In genomic region chr10:127209928-127210570, GRCm38 (mm10) we compare ENCODE assay signal across 8 mouse cellular contexts. TPM values are rescaled to one million over a fixed set of nuclear protein-coding genes. Genes with fewer than 3 reads are reported as not detected.
A peak's percentile ranks its signal among the peaks of the same experiment; 100 is the strongest.
DNase-seq lines count a peak whose midpoint lies in the region; ATAC-seq and TF ChIP-seq lines count a peak whose summit lies in the region.

No protein-coding gene starts in this region.

- H3K4me1 ChIP-seq in kidney, adult 2 months (ENCODE audit: control insufficient read depth, insufficient read depth, low read length), result peaks cover 8% of the 10 kb centered on the region; the same call in 1 of the 2 replicates
- peaks cover 15% of the 10 kb centered on the region for H3K4me1 ChIP-seq in hindbrain, embryonic 15.5 days (replicated peaks)
- H3K4me1 ChIP-seq in midbrain, embryonic 14.5 days (ENCODE audit: control insufficient read depth, insufficient read depth, low read length), result peaks cover 10% of the 10 kb centered on the region

- H3K27ac ChIP-seq in kidney, adult 2 months (ENCODE audit: insufficient read depth, low read depth, low read length), result peak overlapping the region; percentile 77
- H3K27ac ChIP-seq in hindbrain, embryonic 15.5 days (replicated peaks), result no peak overlapping the region
- no peak overlapping the region for H3K27ac ChIP-seq in midbrain, embryonic 14.5 days (replicated peaks; ENCODE audit: low read depth, low read length)

- peak overlapping the region; percentile 59 for H3K4me3 ChIP-seq in kidney, adult 2 months (ENCODE audit: insufficient read depth, low read depth, low read length)
- H3K4me3 ChIP-seq in hindbrain, embryonic 15.5 days, result peak overlapping the region; percentile 81
- H3K4me3 ChIP-seq in midbrain, embryonic 14.5 days (replicated peaks; ENCODE audit: low read depth, low read length), result peak overlapping the region; percentile 78; the same call in 1 of the 2 replicates

- no peak for TF ChIP-seq POLR2A in kidney, adult 2 months (IDR thresholded peaks at IDR 0.05; ENCODE audit: low read depth, low read length)

- DNase-seq in kidney, adult 2 months, result no peak
- no peak for DNase-seq in kidney, postnatal 14 days
- peak; percentile 83 for DNase-seq in brain, adult 2 months (ENCODE audit: low read depth, low spot score)
- DNase-seq in midbrain, embryonic 14.5 days, result no peak
- DNase-seq in adrenal gland, postnatal 14 days, result no peak
- DNase-seq in c-Kit-positive CD71-positive TER-119-positive erythroid progenitor cells, embryonic 14.5 days (ENCODE audit: low spot score), result no peak
- no peak for DNase-seq in layer of hippocampus, postnatal 10 days (ENCODE audit: low spot score in 2 of 2)

- H3K27me3 ChIP-seq in kidney, adult 2 months (replicated peaks; ENCODE audit: control insufficient read depth, insufficient read depth, low read length), result no peaks in the 10 kb centered on the region
- H3K27me3 ChIP-seq in hindbrain, embryonic 15.5 days, result no peaks in the 10 kb centered on the region
- H3K27me3 ChIP-seq in midbrain, embryonic 14.5 days (ENCODE audit: control insufficient read depth, insufficient read depth, low read length), result no peaks in the 10 kb centered on the region

- no peak for TF ChIP-seq CTCF in kidney, adult 2 months (conservative IDR thresholded peaks at IDR 0.05; ENCODE audit: insufficient read depth, insufficient read length, low read depth, low read length)

- H3K36me3 ChIP-seq in kidney, adult 2 months (ENCODE audit: control insufficient read depth, insufficient read depth, low read length), result no peaks in the 10 kb centered on the region
- H3K36me3 ChIP-seq in hindbrain, embryonic 15.5 days, result peaks cover 16% of the 10 kb centered on the region
- peaks cover 31% of the 10 kb centered on the region for H3K36me3 ChIP-seq in midbrain, embryonic 14.5 days (ENCODE audit: control insufficient read depth, insufficient read depth, low read length)

- no peaks in the 10 kb centered on the region for H3K9me3 ChIP-seq in hindbrain, embryonic 15.5 days
- H3K9me3 ChIP-seq in midbrain, embryonic 14.5 days (ENCODE audit: control insufficient read depth, low read length), result no peaks in the 10 kb centered on the region

- no peak for ATAC-seq in hindbrain, embryonic 15.5 days (ENCODE audit: low FRiP score, low read depth)
- ATAC-seq in midbrain, embryonic 14.5 days (ENCODE audit: low FRiP score, low TSS enrichment), result no peak

- peak overlapping the region; percentile 85; the same call in 1 of the 2 replicates for H3K9ac ChIP-seq in hindbrain, embryonic 15.5 days
- H3K9ac ChIP-seq in midbrain, embryonic 14.5 days (replicated peaks; ENCODE audit: low read length), result peak overlapping the region; percentile 76; the same call in 1 of the 2 replicates

- peak overlapping the region; percentile 93 for H3K4me2 ChIP-seq in hindbrain, embryonic 15.5 days
- peak overlapping the region; percentile 90 for H3K4me2 ChIP-seq in midbrain, embryonic 14.5 days (ENCODE audit: low read length)

- 72% methylated on average over 13 of the region's 13 CpGs for WGBS in kidney, adult 2 months
- 88% methylated on average over 13 of the region's 13 CpGs for WGBS in hindbrain, embryonic 15.5 days
- WGBS in midbrain, embryonic 14.5 days, result 87% methylated on average over 13 of the region's 13 CpGs

RNA-seq across cellular contexts. Expression of gene Pip4k2c, which starts 1.3 kb away (rescaled TPM):
- polyA plus RNA-seq in kidney, adult 2 months (2012; rRNA removed), result 116 and 120 TPM in 2 replicates
- polyA plus RNA-seq in hindbrain, embryonic 15.5 days (2015; fragmentation: Nextera tagmentation; extraction: Ambion mirVana), result 19.1 and 19.6 TPM in 2 replicates
- polyA plus RNA-seq in midbrain, embryonic 14.5 days (2014; fragmentation: Nextera tagmentation; extraction: Ambion mirVana), result 12.5 and 14.6 TPM in 2 replicates
- total RNA-seq in adrenal gland, postnatal 14 days (2021), result 28.5 and 29.2 TPM in 2 replicates
- 10 to 100 TPM; 38.3 to 38.4 TPM for total RNA-seq in layer of hippocampus, postnatal 10 days (2021)

RNA-seq across cellular contexts. Expression of gene Dtx3, which starts 14.5 kb away (rescaled TPM):
- polyA plus RNA-seq in kidney, adult 2 months (2012; rRNA removed), result 101 and 132 TPM in 2 replicates
- polyA plus RNA-seq in hindbrain, embryonic 15.5 days (2015; fragmentation: Nextera tagmentation; extraction: Ambion mirVana), result 240 and 266 TPM in 2 replicates
- polyA plus RNA-seq in midbrain, embryonic 14.5 days (2014; fragmentation: Nextera tagmentation; extraction: Ambion mirVana), result 219 and 244 TPM in 2 replicates
- 60.7 and 66.5 TPM in 2 replicates for total RNA-seq in adrenal gland, postnatal 14 days (2021)
- total RNA-seq in layer of hippocampus, postnatal 10 days (2021), result 100 to 1,000 TPM; 187 to 203 TPM

RNA-seq across cellular contexts. Expression of gene Arhgef25, which starts 20.2 kb away (rescaled TPM):
- polyA plus RNA-seq in kidney, adult 2 months (2012; rRNA removed), result 9.2 and 11.9 TPM in 2 replicates
- 27.3 and 30.3 TPM in 2 replicates for polyA plus RNA-seq in hindbrain, embryonic 15.5 days (2015; fragmentation: Nextera tagmentation; extraction: Ambion mirVana)
- polyA plus RNA-seq in midbrain, embryonic 14.5 days (2014; fragmentation: Nextera tagmentation; extraction: Ambion mirVana), result 19.0 and 19.6 TPM in 2 replicates
- total RNA-seq in adrenal gland, postnatal 14 days (2021), result 22.3 and 28.5 TPM in 2 replicates
- total RNA-seq in layer of hippocampus, postnatal 10 days (2021), result 100 to 1,000 TPM; 125 to 132 TPM

RNA-seq across cellular contexts. Expression of gene Slc26a10, which starts 29.6 kb away (rescaled TPM):
- 6.6 and 8.1 TPM in 2 replicates for polyA plus RNA-seq in kidney, adult 2 months (2012; rRNA removed)
- polyA plus RNA-seq in hindbrain, embryonic 15.5 days (2015; fragmentation: Nextera tagmentation; extraction: Ambion mirVana), result 0.91 and 1.0 TPM in 2 replicates
- 0.58 and 0.66 TPM in 2 replicates for polyA plus RNA-seq in midbrain, embryonic 14.5 days (2014; fragmentation: Nextera tagmentation; extraction: Ambion mirVana)
- 10.4 and 10.8 TPM in 2 replicates for total RNA-seq in adrenal gland, postnatal 14 days (2021)
- total RNA-seq in layer of hippocampus, postnatal 10 days (2021), result 1 to 10 TPM; 2.0 to 2.6 TPM

RNA-seq across cellular contexts. Expression of gene B4galnt1, which starts 45.0 kb away (rescaled TPM):
- 15.4 and 27.5 TPM in 2 replicates for polyA plus RNA-seq in kidney, adult 2 months (2012; rRNA removed)
- 54.0 and 74.6 TPM in 2 replicates for polyA plus RNA-seq in hindbrain, embryonic 15.5 days (2015; fragmentation: Nextera tagmentation; extraction: Ambion mirVana)
- 66.8 and 74.1 TPM in 2 replicates for polyA plus RNA-seq in midbrain, embryonic 14.5 days (2014; fragmentation: Nextera tagmentation; extraction: Ambion mirVana)
- total RNA-seq in adrenal gland, postnatal 14 days (2021), result 14.6 and 24.7 TPM in 2 replicates
- total RNA-seq in layer of hippocampus, postnatal 10 days (2021), result 100 to 1,000 TPM; 107 to 116 TPM
